Mouse (Mus musculus) CH12.LX (cell line): ENCODE data around the gene Nr1h4. TPM values are rescaled to one million over a fixed set of nuclear protein-coding genes. Genes with fewer than 3 reads are reported as not detected.

Experiments used
- DNase-seq: peaks from one replicate; pipeline ENCODE4 v3.0.0-alpha.2; 2013; ENCODE audit errors: extremely low read depth
- H3K27ac ChIP-seq: 2 replicates; pipeline ENCODE4 v1.5.1; 2012; ENCODE audit warnings: low read depth, mild to moderate bottlenecking, control low read depth, moderate library complexity; ENCODE audit not compliant: insufficient read depth
- H3K27me3 ChIP-seq: replicated peaks from 2 replicates; pipeline ENCODE3; 2012; ENCODE audit warnings: inconsistent platforms
- H3K36me3 ChIP-seq, 2 experiments: replicated peaks in 1 of 2; 2 replicates each; pipeline versions ENCODE3 to v1.6.1; 2012; ENCODE audit warnings: inconsistent platforms in 1 of 2, low read length in 1 of 2, mild to moderate bottlenecking in 1 of 2, mixed read lengths in 1 of 2, moderate library complexity in 1 of 2; ENCODE audit not compliant: control insufficient read depth in 1 of 2, insufficient read depth in 1 of 2
- H3K4me1 ChIP-seq, 2 experiments: 2 replicates each; pipeline ENCODE4 v1.6.1; 2012; ENCODE audit warnings: inconsistent platforms in 1 of 2, moderate library complexity in 1 of 2; ENCODE audit not compliant: insufficient read depth in 2 of 2, control insufficient read depth in 1 of 2
- H3K4me2 ChIP-seq: 2 replicates; pipeline ENCODE4 v1.6.1; 2012; ENCODE audit warnings: low read depth, mild to moderate bottlenecking, control low read depth; ENCODE audit not compliant: poor library complexity, insufficient read depth, severe bottlenecking
- H3K4me3 ChIP-seq, 3 experiments: fragments of 150-350 bp in 1 of 3; sonication (generic) in 1 of 3; replicated peaks in 1 of 3; 2 replicates each; pipeline versions ENCODE3 to v1.5.1; 2011 to 2012; ENCODE audit warnings: low read depth in 2 of 3, low read length in 2 of 3, mild to moderate bottlenecking in 2 of 3, moderate library complexity in 2 of 3, control low read depth in 1 of 3, improper control_type of control experiment in 1 of 3, inconsistent platforms in 1 of 3, mixed read lengths in 1 of 3; ENCODE audit not compliant: poor library complexity in 1 of 3
- H3K79me2 ChIP-seq: replicated peaks from 2 replicates; pipeline ENCODE4 v1.6.1; 2012; ENCODE audit warnings: mild to moderate bottlenecking, moderate library complexity; ENCODE audit not compliant: control insufficient read depth, poor library complexity, insufficient read depth, severe bottlenecking; ENCODE audit errors: extremely low read depth
- H3K9ac ChIP-seq: 2 replicates; pipeline ENCODE4 v1.6.1; 2012; ENCODE audit warnings: low read depth, mild to moderate bottlenecking, control low read depth, moderate library complexity; ENCODE audit not compliant: insufficient read depth
- H3K9me3 ChIP-seq: replicated peaks from 2 replicates; pipeline ENCODE3; 2012; ENCODE audit warnings: low read length, inconsistent platforms, mixed read lengths
- BHLHE40 ChIP-seq: IDR thresholded peaks from 2 replicates; pipeline ENCODE4 v1.6.1; 2011; ENCODE audit warnings: mild to moderate bottlenecking, low read depth, low read length, improper control_type of control experiment
- CHD2 ChIP-seq: IDR thresholded peaks from 2 replicates; pipeline ENCODE4 v1.6.1; 2011; ENCODE audit warnings: low read length, improper control_type of control experiment
- CTCF ChIP-seq, 2 experiments: IDR thresholded peaks in 1 of 2; conservative IDR thresholded peaks in 1 of 2; 2 replicates each; pipeline ENCODE4 v1.5.1; 2011 to 2012; ENCODE audit warnings: low read depth in 2 of 2, low read length in 2 of 2, improper control_type of control experiment in 1 of 2, inconsistent platforms in 1 of 2, mild to moderate bottlenecking in 1 of 2, moderate library complexity in 1 of 2
- EP300 ChIP-seq: IDR thresholded peaks from 2 replicates; pipeline ENCODE4 v1.6.1; 2011; ENCODE audit warnings: low read length, improper control_type of control experiment
- ETS1 ChIP-seq: conservative IDR thresholded peaks from 2 replicates; pipeline ENCODE4 v1.6.1; 2012; ENCODE audit warnings: low read depth, mild to moderate bottlenecking, inconsistent platforms, low read length, improper control_type of control experiment, moderate library complexity
- HCFC1 ChIP-seq: IDR thresholded peaks from 2 replicates; pipeline ENCODE4 v1.6.1; 2012; ENCODE audit warnings: low read depth, mild to moderate bottlenecking, inconsistent platforms, low read length, improper control_type of control experiment
- IRF4 ChIP-seq: IDR thresholded peaks from 2 replicates; pipeline ENCODE4 v1.6.1; 2014; ENCODE audit warnings: low read depth, mild to moderate bottlenecking, inconsistent platforms, low read length, improper control_type of control experiment
- MAX ChIP-seq: IDR thresholded peaks from 2 replicates; pipeline ENCODE4 v1.6.1; 2011; ENCODE audit warnings: low read length, improper control_type of control experiment
- MAZ ChIP-seq: IDR thresholded peaks from 2 replicates; pipeline ENCODE4 v1.6.1; 2012; ENCODE audit warnings: low read depth, mild to moderate bottlenecking, inconsistent platforms, low read length, improper control_type of control experiment, moderate library complexity
- MXI1 ChIP-seq: IDR thresholded peaks from 2 replicates; pipeline ENCODE4 v1.6.1; 2011; ENCODE audit warnings: mild to moderate bottlenecking, low read depth, low read length, improper control_type of control experiment
- NRF1 ChIP-seq: IDR thresholded peaks from 2 replicates; pipeline ENCODE4 v1.6.1; 2014; ENCODE audit warnings: low read depth, mild to moderate bottlenecking, inconsistent platforms, low read length, improper control_type of control experiment, moderate library complexity
- PAX5 ChIP-seq: IDR thresholded peaks from 2 replicates; pipeline ENCODE4 v1.6.1; 2012; ENCODE audit warnings: low read length, inconsistent platforms, mixed read lengths
- POLR2AphosphoS2 ChIP-seq: IDR thresholded peaks from 2 replicates; pipeline ENCODE4 v1.6.1; 2011; ENCODE audit warnings: low read depth, low read length, improper control_type of control experiment
- RAD21 ChIP-seq: IDR thresholded peaks from 2 replicates; pipeline ENCODE4 v1.6.1; 2011; ENCODE audit warnings: low read depth, mild to moderate bottlenecking, low read length, improper control_type of control experiment, moderate library complexity
- RCOR1 ChIP-seq: conservative IDR thresholded peaks from 2 replicates; pipeline ENCODE4 v1.6.1; 2012; ENCODE audit warnings: low read depth, mild to moderate bottlenecking, inconsistent platforms, low read length, improper control_type of control experiment
- SMC3 ChIP-seq: IDR thresholded peaks from 2 replicates; pipeline ENCODE4 v1.6.1; 2011; ENCODE audit warnings: low read depth, low read length, improper control_type of control experiment
- TCF12 ChIP-seq: IDR thresholded peaks from 2 replicates; pipeline ENCODE4 v1.6.1; 2014; ENCODE audit warnings: low read depth, mild to moderate bottlenecking, inconsistent platforms, low read length, improper control_type of control experiment
- USF1 ChIP-seq: IDR thresholded peaks from 2 replicates; pipeline ENCODE4 v1.6.1; 2014; ENCODE audit warnings: low read depth, mild to moderate bottlenecking, inconsistent platforms, low read length, improper control_type of control experiment
- USF2 ChIP-seq: conservative IDR thresholded peaks from 2 replicates; pipeline ENCODE4 v1.6.1; 2011; ENCODE audit warnings: low read depth, low read length, improper control_type of control experiment
- ZC3H11A ChIP-seq: IDR thresholded peaks from 2 replicates; pipeline ENCODE4 v1.6.1; 2012; ENCODE audit warnings: low read depth, mild to moderate bottlenecking, inconsistent platforms, low read length, improper control_type of control experiment
- ZMIZ1 ChIP-seq: IDR thresholded peaks from 2 replicates; pipeline ENCODE4 v1.6.1; 2012; ENCODE audit warnings: low read depth, mild to moderate bottlenecking, inconsistent platforms, low read length, improper control_type of control experiment
- dilution Hi-C: fragments of 300-500 bp; cut with MboI; formaldehyde crosslinking; loops from 2 replicates; pipeline ENCODE4 v1.14.3; 2020; ENCODE audit warnings: low sequenced_read_pairs; ENCODE audit not compliant: extremely low pct_unique_long_range_greater_than_20kb, extremely low pct_ligation_motif_present
- in situ Hi-C: fragments of 300-500 bp; cut with MboI; formaldehyde crosslinking; loops from 3 replicates; pipeline ENCODE4 v1.14.3; 2019; ENCODE audit warnings: low sequenced_read_pairs, low pct_ligation_motif_present, low pct_unique_long_range_greater_than_20kb, mixed read lengths
- polyA plus RNA-seq: library from polyadenylated mRNA; unstranded; fragments of >175 nt; gene quantifications from 2 replicates; pipeline ENCODE4 v1.2.1, GENCODE M21; 2012; ENCODE audit warnings: low read depth; ENCODE audit not compliant: insufficient read length
- total RNA-seq, 2 experiments: library from RNA; depleted of rRNA; stranded (reverse); fragments of 300-350 nt in 1 of 2; fragments of >200 nt in 1 of 2; gene quantifications; 2 replicates each; pipeline ENCODE4 v1.2.3; 2012 to 2014

The Nr1h4 gene
- total and polyA plus RNA-seq, 3 experiments = not detected

GRCm38 (mm10) chr10:89512562-89512961 lies 20.8 kb downstream of the Nr1h4 start:
- no peaks in the 10 kb centered on the region for H3K9me3 ChIP-seq
- TF ChIP-seq BHLHE40 (no peak), RCOR1 (no peak), ETS1 (no peak), RAD21 (no peak), CTCF (conservative IDR thresholded peaks at IDR 0.05 in 1 of 2, IDR thresholded peaks at IDR 0.05 in 1 of 2; ENCODE audit: low read depth in 2 of 2, low read length in 2 of 2) (no peak), MXI1 (no peak), HCFC1 (no peak), PAX5 (no peak), NRF1 (no peak), ZC3H11A (no peak), USF2 (no peak), MAX (no peak), EP300 (no peak), POLR2AphosphoS2 (no peak)
- in situ Hi-C loops = no loop called here
- H3K27ac ChIP-seq = no peak overlapping the region
- peaks cover 0 to 9% of the 10 kb centered on the region in 2 experiments; a peak in 1 of 4 replicates for H3K4me1 ChIP-seq
- no peak overlapping the region for H3K9ac ChIP-seq
- no peak for DNase-seq
- H3K27me3 ChIP-seq = no peaks in the 10 kb centered on the region
- H3K79me2 ChIP-seq = no peaks in the 10 kb centered on the region
- dilution Hi-C loops = no loop called here
- H3K4me3 ChIP-seq = no peak overlapping the region
- no peak overlapping the region for H3K4me2 ChIP-seq
- H3K36me3 ChIP-seq = no peaks in the 10 kb centered on the region

DNA sequence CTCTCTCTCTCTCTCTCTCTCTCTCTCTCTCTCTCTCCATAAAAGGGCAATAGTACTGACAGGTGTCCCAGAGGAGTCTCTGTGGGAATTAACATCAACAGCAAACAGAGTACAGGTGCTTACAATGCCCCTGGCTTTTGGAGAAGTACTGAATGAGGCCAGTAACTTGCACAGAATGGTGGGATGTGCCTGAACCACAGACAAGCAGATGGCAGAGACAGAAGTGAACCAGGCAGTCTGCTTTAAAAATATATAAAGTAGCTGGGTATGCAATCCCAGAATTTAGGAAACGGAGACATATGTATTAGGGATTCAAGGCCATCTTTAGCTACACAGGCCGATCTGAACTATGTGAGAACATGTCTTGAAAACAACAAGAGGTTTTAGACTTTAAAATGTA lies 22.8 kb downstream of the Nr1h4 start:
- in situ Hi-C loops (no loop called here), dilution Hi-C loops (no loop called here)

More for the DNA sequence above, 22.8 kb downstream of the Nr1h4 start:
- Histone ChIP-seq H3K4me2 (no peak overlapping the region), H3K4me3 (no peak overlapping the region)
- TF ChIP-seq CHD2 (no peak), ZMIZ1 (no peak), ZC3H11A (no peak), IRF4 (no peak), SMC3 (no peak), MAX (no peak), USF1 (no peak), TCF12 (no peak), USF2 (no peak), RCOR1 (no peak), MAZ (no peak)
- TF ChIP-seq, all 38 proteins: peak for 0
- Histone ChIP-seq H3K9me3 (no peaks in the 10 kb centered on the region), H3K9ac (no peak overlapping the region), H3K79me2 (no peaks in the 10 kb centered on the region), H3K27me3 (no peaks in the 10 kb centered on the region), H3K36me3 (no peaks in the 10 kb centered on the region), H3K4me1 (peaks cover 0 to 9% of the 10 kb centered on the region in 2 experiments; a peak in 1 of 4 replicates), H3K27ac (no peak overlapping the region)
- DNase-seq = no peak
